Mouse (Mus musculus) monocyte, adult 5-6 weeks (primary cell): ENCODE data around the gene Rp9. TPM values are rescaled to one million over a fixed set of nuclear protein-coding genes. Genes with fewer than 3 reads are reported as not detected.
A peak's percentile ranks its signal among the peaks of the same experiment; 100 is the strongest.
"Not testable (repeated sequence)": the region's sequence is repeated elsewhere in the genome, so short reads cannot be mapped to it uniquely, and the experiment has no call there.

Source experiments
- ATAC-seq: fragments of 153-309, 156-312 bp; replicated peaks from 2 replicates; pipeline ENCODE4 v1.8.0; 2017; ENCODE audit warnings: mild to moderate bottlenecking; ENCODE audit not compliant: low TSS enrichment, insufficient number of reproducible peaks, severe bottlenecking, poor library complexity, low FRiP score
- total RNA-seq: library from RNA; stranded (forward); fragments of 200-1000, 200-491, 200-594 nt; gene quantifications from 3 replicates; pipeline ENCODE4 v1.2.3, GENCODE M21; 2017

Gene Rp9
- total RNA-seq, 1 experiment from 2014 or later = 169 TPM

DNA sequence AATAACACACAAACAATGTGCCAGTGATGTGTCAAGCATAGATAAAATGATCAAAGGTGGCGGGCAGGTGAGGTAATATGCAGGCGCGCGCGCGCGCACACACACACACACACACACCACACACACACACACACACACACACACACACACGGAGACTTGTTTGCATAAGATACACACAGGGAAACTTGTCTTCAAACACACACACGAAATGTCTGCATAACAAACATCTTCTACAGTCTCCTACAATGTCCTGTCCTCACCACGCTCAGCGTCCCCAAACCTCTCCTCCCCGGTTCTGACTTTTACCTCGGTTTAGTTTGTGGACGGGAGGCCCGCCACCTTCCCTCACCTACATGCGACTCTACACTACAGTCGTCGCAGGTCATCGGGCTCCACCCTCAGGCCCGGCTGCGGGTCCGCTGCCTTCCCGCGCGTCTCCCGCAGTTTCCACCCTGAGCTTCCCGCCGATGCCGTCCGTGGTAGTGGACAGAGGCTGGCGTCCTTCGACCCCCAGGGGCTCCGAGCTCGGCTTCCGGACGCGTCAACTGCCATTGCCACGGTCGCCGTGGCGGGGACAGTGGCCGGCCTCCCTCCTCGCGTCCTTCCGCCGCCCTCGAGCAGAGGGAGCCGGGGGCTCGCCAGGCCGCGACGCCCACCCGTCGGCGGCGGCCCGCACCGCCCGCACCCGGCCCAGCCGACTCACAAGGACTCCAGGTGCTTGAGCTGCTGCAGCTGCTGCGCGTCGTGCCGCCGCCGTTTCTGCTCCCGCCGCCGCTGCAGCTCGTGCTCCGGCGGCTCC lies 2.0 kb downstream of the Rp9 start:
- peak; percentile 34; the same call in 1 of the 2 replicates for ATAC-seq

DNA sequence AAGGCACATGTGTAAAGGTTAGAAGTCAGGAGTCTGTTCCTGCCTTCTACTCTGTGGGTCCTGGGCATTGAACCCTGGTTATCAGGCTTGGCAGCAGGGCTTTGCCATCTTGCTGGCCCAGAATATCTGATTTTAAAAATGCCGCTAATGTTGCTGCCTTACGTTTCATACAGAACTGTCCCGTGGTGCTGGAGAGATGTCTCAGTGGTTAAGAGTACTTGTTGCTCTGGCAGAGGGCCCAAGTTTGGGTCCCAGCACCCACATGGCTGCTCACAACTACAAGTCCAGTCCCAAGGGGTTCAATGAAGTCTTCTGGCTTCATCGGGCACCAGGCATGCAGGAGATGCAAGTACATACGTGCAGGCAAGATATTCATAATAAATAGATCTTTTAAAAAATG lies 3.3 kb downstream of the Rp9 start:
- ATAC-seq = no peak

DNA sequence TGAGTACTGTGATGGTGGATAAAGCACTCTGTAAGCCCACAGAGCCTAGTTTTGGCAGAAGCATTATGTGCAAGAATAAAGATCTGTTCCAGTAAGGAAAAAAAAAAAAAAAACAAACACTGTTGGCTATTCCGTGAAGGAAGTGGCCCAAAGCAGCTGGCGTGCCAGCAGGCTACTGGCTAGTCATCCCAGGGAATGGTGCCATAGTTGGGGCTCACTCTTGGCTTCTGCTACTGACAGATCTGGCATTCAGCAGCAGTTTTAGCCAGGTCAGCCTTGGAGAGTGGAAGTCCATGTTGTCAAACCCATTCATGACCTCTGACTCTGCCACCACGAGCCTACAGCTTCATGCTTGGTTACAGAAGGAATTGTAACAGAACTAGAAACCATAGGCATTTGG lies 7.6 kb downstream of the Rp9 start:
- no peak for ATAC-seq

DNA sequence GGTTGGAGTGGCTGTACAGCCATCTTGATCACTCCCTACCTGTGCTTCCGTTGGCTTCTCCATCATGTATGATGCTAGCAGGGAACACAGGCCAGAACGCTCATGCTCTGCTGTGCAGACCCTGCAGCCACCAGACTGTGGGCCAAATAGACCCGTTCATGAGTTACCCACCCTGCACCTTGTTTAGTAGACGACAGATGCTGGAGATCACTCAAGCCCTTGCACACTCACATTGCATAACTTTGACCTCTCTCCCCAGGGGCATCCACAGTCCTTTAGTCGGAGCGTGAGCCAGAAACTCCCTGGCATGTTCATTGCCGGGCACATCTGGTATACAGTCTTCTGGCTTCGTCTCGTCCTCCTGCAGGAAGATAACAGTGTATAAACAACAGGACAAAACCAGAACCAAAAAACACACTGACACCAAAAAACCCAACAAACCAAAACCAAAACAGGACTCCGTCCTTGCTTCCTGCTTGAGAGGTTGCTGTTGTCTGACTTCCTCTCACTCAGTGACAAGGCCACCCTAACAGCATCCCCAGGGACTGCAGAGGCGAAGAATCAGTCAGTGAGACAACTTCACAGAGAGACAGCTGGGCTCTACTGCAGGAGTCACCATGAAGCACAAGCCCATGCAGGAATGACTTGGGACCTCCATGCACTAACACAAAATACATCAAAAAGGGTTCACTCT lies 12.3 kb downstream of the Rp9 start:
- ATAC-seq = no peak

DNA sequence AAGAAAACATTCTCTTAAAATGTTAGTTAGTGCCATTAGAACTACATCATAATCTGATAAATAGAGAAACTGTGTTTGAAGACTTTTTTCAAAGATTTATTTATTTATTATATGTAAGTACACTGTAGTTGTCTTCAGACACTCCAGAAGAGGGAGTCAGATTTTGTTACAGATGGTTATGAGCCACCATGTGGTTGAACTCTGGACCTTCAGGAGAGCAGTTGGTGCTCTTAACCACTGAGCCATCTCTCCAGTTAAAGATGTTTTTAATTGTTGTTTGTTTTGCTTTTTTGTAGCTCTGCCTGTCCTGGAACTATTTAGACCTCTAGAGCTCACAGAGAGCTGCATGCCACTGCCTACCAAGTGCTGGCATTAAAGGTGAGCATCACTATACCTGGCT lies 14.5 kb downstream of the Rp9 start:
- ATAC-seq = no peak

DNA sequence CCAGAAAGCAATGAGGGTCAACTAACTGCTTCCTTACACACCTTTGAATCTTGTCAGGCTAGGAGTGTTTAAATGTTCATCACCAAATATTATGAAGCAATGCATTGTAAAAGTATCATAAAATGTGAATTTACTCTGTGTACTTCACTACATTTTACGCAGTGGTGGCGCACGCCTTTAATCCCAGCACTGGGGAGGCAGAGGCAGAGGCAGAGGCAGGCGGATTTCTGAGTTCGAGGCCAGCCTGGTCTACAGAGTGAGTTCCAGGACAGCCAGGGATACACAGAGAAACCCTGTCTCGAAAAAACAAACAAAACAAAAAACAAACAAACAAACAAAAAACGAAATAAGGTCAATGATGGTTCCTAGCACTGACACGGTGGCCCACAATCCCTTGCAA lies 15.6 kb downstream of the Rp9 start, which contains the start of gene Gm17545:
Gene Gm17545 (plus strand): TSS at position 301 of the 400 bp plus-strand sequence.
- ATAC-seq = not testable (repeated sequence)

DNA sequence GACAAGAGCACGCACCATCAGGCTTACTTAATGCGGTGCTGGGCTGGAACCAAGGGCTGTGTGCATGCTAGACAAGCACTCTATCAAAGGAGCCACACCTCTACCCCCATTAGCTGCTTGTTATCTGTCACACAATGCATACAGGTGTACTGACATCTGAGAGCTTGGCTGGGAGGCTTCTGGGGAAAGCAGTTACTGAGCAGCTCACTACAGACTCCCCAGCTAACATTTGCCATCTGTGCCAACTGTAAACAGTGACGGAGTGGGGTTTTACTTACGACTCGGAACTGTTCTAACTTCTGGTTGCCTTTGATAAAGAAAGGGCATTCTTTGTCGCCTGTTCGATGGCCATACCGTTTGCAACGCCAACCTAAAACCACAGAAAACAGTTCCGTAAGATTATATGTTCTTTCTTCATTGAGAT lies 16.0 kb downstream of the Rp9 start:
- no peak for ATAC-seq

DNA sequence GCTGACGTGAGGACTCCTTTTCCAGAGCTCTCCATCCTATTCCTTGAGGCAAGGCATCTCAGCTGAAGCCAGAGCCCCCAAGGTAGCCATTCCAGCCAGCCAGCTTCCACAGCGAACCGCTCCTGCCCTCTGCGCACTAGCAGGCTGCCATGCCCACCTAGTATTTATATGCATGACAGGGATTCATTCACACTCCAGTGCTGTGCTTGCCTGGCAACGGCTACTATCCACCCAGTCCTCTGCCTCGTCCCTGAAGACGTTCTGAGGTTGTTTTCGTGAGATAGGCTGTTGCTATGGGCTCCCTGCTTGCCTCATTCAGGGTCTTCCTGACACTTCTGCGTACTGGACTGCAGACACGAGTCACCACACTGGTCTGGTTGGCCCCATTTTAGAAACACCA lies 16.8 kb downstream of the Rp9 start:
- ATAC-seq = no peak

DNA sequence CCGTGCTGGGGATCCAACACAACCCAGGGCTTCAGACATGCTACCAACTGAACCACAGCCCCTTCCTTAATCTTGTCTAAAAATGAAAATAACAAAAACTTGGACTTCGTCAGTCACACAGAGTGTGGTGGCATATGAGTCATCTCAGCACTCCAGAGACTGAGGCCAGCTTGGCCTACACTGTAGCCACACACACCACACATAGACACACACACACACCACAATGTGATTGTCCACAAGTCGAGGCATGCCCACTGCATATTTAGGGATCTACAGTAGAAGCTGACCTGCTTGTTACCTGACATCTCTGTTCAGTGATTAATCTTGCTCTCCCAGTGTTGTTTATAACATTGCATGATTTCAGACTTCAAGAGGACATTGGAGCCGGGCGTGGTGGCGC lies 20.3 kb downstream of the Rp9 start:
- no peak for ATAC-seq

DNA sequence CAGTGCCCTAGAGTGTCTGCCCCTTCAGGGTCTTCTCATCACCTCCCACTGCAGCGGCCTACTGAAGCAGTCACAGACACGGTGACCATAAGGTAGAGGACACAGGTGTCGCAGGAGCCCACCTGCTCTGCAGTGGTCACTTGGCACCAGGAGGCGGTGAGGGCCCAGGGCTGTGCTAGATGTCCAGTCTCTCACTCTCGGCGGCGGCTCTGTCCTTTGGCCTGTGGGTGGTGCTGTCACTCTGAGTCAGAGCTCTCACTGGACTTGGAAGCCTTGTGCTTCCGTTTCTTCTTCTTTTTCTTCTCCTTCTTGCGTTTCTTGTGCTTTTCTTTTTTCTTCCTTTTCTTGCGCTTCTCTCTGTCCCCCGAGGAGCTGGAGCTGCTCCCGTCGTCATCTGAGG lies 21.1 kb downstream of the Rp9 start:
- 0 out of 2 replicates have a peak, but pooled peaks have one; percentile 12 for ATAC-seq

DNA sequence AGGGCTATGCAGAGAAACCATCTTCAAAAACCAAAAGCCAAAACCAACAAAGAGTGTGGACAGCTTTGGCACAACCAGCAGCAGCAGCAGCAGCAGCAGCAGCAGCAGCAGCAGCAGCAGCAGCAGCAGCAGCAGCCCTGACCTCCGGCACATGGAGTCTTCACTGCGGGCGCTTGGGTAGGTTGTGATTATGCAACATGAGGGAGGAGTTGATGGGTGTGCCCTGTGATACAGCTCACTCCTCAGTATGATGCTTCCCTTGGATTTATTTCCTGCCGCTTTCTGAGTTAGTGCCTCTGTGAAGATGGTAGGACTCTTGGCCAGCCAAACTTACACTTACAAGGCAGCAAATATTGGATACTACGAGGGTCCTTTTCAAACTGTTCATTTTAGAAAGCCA lies 22.3 kb downstream of the Rp9 start:
- ATAC-seq = no peak

DNA sequence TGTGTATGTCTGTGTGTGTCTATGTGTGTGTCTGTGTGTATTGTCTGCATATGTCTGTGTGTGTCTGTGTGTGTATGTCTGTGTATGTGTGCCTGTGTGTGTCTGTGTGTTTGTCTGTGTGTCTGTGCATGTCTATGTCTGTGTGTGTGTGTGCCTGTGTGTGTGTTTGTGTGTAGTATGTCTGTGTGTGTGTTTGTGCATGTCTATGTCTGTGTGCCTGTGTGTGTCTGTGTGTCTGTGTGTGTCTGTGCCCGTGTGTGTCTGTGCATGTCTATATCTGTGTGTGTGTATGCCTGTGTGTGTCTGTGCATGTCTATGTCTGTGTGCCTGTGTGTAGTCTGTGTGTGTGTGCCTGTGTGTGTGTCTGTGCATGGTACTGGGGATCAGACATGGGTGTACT lies 24.4 kb downstream of the Rp9 start:
- ATAC-seq = no peak

DNA sequence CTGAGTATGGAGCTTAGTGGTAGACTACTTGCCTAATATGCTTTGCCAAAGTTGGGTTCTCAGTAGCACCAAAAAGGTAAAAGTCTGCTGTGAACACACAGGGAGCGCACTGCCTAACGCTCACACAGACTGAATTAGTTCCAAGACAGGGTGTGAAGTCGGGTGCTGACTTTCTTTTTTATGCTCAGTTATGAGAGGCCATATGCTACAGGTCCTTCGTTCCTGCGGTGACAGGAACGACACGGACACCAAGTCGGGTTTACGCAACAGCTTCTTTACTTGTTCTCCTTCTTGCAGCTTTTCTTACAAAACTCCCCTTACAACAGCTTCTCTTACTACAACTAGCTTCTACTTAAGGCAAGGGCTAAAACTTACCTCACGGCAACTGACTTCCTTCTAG lies 26.4 kb downstream of the Rp9 start:
- ATAC-seq = no peak; the same call in 1 of the 2 replicates

DNA sequence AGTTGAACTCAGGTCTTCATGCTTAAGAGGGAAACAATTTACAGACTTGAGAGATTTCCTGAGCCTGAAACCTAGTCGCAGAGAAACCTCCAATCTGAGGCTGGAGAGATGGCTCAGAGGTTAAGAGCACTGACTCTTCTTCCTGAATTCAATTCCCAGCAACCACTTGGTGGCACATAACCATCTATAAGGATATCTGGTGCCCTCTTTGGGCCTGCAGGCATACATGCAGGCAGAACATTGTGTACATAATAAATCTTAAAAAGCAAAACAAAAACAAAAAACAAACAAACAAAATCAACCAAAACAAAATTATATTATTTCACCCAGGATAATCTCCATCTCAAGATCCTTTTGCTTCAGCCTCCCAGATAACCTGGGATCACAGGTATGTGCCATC lies 30.7 kb downstream of the Rp9 start:
- no peak for ATAC-seq

DNA sequence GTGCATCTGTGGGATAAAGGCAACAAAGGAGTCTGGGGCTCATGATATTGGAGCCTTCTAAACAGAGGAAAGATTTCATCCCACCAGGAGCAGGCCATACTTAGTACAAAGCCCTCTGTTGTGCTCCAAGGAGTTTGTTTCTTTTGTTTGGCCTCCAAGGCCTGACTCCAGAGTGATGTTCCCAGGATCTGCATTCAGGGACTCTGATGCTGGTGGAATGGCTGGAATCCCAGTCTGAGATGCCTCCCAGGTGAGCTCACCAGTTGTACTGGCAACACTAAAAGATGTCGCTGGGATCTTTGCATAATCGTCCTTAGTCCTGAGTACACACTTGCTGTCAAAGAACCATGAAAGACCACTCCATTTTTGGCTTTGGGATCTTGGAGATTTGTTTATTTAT lies 35.4 kb downstream of the Rp9 start:
- no peak for ATAC-seq

DNA sequence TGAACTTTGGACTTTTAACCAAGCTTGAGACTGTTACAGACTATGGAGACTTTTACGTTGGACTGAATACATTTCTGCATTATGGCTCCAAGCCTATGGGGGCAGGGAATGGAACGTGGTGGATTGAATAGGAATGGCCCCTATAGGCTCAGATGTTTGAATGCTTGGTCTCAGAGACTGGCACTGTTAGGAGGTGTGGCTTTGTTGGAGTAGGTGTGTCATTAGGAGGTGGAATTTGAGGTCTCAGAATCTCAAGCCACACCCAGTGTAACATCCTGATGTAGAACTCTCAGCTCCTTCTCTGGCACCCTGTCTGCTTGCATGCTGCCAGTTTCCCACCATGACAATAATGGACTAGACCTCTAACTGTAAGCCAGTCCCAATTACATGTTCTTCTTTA lies 36.3 kb downstream of the Rp9 start:
- no peak for ATAC-seq

DNA sequence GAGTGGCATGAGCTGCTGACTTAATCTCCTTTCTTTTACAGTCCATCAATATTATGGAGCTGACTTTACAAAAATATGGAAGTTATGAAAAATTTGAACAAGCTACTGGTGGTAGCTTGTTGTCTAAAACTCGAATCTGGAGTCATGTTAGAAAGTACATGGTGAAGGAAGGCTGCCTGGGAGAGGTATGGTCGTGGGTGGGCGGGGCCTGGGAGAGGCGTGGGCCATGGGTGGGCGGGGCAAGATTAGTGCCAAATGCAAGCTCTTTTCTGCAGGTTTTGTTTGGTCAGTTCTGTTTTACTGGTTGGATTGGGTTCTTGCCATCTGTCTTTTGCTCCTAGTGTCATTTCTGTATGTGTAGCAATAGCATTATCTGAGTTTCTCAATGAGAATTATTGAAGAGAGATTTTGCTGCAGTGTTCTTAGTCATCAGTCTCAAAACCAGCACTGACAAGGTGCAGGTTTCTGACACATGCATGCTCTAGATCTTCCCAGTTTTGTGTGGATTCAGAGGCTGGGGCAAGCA lies 39.2 kb downstream of the Rp9 start:
- no peak for ATAC-seq

DNA sequence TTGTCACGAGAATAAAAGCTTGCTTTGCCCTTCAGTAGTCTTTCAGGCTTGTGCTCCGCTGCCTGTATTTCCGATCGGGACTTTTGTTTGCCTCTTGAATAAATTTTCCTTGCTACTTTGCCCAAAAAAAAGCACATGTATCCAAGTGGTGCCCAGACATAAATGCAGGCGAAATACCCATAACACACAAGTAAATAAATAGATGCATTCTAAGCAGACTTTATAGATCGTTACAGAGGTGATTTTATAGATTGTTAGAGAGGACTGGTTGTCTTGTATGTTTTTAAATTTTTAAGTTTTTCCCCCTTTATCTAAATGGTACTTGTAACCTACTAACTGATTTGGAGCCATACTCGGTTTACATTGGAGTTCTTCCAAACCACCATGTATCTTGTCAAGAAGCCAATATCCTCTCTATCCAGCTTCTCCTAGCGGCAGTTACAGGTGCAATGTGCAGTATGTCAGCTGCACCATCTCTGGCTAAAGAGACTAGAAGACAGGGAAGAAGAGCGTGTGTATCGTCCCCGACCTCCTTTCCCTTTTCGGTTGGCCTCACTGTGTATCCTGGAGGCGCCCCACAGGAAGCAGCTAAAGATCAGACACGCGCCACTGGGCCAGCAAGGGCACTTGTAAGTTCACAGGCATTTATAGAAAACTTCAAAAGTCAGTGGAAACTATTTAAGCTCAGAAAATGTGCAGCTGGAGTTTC lies 39.9 kb downstream of the Rp9 start:
- ATAC-seq = no peak

DNA sequence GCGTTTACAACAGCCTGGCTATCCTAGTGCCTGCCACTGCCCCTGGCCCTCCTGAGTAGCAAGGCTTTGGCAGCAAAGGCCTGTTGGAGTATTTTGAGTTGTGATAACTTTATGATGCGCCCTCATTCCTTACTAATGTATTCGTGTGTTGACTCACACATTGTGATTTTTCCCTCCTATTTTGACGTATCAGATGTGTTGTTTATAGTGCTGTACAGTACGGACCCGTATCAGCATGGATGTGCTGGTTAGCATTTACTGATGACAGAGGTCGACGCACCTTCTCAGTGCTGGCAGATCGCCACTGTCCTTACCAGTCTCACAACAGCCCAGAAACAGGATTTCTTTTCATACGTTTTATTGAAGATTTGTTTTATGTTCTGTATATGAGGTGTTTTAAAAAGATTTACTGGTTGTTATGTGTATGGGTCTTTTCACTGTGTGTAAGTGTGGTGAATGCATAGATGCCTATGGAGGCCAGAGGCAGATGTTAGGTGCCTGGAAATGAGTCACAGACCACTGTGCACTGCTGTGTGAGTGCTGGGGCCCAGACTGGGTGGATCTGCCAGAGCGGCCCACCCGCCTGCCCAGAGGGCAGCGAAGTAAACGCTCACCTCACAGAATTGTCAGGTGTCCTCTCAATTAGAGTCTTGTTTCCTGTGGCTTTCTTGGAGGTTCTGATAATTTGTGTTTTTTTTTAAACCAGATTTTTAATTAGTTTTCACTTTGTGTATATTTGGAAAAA lies 40.7 kb downstream of the Rp9 start:
- ATAC-seq = no peak
